Mouse (Mus musculus) embryonic fibroblast, embryonic 13.5 days (primary cell): ENCODE data around the gene Tmem108. TPM values are rescaled to one million over a fixed set of nuclear protein-coding genes. Genes with fewer than 3 reads are reported as not detected.

Experiments
- H3K27ac ChIP-seq: 2 replicates; pipeline ENCODE4 v1.5.1; 2012; ENCODE audit warnings: low read length, control low read depth, inconsistent platforms; ENCODE audit not compliant: insufficient read depth
- H3K4me1 ChIP-seq: 2 replicates; pipeline ENCODE4 v1.6.1; 2011; ENCODE audit warnings: low read length; ENCODE audit not compliant: control insufficient read depth, insufficient read depth
- H3K4me3 ChIP-seq: 2 replicates; pipeline ENCODE4 v1.5.1; 2011; ENCODE audit warnings: mild to moderate bottlenecking, control low read depth, low read length; ENCODE audit not compliant: insufficient read depth
- CTCF ChIP-seq: IDR thresholded peaks from 2 replicates; pipeline ENCODE4 v1.5.1; 2011; ENCODE audit warnings: mild to moderate bottlenecking, control low read depth, low read length, moderate library complexity, borderline replicate concordance; ENCODE audit not compliant: insufficient read depth
- POLR2A ChIP-seq: IDR thresholded peaks from 2 replicates; pipeline ENCODE4 v1.6.1; 2011; ENCODE audit warnings: low read depth, mild to moderate bottlenecking, control low read depth, low read length, moderate library complexity
- polyA plus RNA-seq: library from polyadenylated mRNA; stranded (reverse); fragments of >200 nt; gene quantifications from 2 replicates; pipeline ENCODE4 v1.2.4, GENCODE M21; 2011; ENCODE audit warnings: low read depth; ENCODE audit not compliant: missing spikeins, insufficient read length

Tmem108 gene
- polyA plus RNA-seq, 1 experiment = 2.6 TPM

DNA sequence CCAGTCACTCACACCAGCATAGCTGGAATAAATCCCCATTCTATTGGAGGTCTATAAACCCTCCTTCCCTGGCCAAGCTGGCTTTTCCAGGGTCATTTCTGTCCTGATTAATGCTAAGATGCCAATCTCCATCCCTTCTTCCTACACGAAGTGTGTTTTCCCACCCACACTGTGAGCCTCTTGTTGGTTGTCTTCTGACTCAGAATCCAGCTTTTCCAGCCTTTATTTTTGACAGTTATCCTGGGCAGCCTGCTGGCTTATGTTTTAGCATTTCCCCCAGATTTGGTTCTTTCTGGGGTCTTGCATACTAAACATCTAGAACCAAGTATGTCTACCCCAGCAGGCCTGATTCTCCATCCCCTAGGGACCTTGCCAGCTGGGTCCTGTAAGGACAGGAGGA, 217.0 kb downstream of the Tmem108 start:
- Histone ChIP-seq H3K27ac (no peak overlapping the region), H3K4me1 (no peaks in the 10 kb centered on the region), H3K4me3 (no peak overlapping the region)
- no peak for TF ChIP-seq POLR2A
- TF ChIP-seq CTCF = no peak

DNA sequence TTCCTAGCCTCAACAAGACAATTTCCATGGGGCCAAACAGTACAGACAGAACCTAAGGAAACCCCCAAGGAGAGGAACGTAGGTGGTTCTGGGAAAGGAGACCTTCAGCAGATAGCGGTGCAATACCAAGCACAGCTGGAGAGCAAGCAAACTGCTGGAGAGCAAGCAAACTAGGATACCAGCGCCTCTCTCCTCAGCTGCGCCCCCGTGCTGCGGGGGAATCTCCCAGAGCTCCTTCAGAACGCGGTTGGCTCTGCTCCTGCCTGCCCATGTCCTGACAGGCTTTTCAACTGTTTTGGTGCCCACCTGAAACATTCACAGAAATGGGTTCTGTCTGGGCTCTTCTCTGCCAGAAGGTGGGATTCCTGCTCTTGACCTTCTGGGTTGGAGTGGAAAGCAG, 221.1 kb downstream of the Tmem108 start:
- Histone ChIP-seq H3K4me1 (no peaks in the 10 kb centered on the region), H3K27ac (no peak overlapping the region), H3K4me3 (no peak overlapping the region)
- TF ChIP-seq POLR2A (no peak), CTCF (no peak)

DNA sequence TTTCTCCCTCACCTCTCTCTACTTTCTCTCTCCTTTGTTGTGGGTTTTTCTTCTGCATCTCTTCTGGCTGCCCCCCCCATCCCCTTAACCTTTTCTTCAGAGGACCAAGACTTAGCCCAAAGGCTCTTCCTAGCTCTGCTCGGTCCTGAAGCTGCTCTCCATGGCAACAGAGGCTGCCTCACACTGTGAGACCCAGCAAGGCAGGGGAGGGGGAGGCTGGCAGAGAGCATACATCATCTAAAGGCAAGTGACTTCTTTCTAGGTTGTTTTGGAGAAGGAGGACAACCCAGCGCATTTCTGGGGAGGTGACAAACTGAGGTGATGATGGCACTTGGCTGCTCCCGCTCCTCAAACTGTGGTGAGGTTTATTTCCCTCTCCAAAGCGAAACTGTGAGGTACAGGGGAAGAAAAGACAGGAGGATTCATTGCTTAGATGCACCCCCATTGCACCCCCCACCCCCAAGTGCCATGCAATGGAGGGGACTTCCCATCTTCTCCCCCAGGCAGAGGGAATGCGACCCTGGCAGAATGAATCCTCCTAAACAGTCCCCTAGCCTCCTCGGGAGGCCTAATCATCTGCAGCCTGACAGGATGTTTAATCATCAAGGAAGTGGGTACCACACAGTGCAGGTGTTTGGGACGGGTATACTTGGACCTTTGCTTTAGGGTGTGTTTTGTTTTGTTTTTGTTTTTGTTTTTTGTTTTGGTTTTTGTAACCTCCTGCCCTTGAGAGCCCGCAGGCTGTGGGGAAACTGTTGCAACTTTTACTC, 223.4 kb downstream of the Tmem108 start:
- no peak overlapping the region for H3K27ac ChIP-seq
- H3K4me3 ChIP-seq = no peak overlapping the region
- TF ChIP-seq CTCF = no peak
- TF ChIP-seq POLR2A = no peak
- no peaks in the 10 kb centered on the region for H3K4me1 ChIP-seq

DNA sequence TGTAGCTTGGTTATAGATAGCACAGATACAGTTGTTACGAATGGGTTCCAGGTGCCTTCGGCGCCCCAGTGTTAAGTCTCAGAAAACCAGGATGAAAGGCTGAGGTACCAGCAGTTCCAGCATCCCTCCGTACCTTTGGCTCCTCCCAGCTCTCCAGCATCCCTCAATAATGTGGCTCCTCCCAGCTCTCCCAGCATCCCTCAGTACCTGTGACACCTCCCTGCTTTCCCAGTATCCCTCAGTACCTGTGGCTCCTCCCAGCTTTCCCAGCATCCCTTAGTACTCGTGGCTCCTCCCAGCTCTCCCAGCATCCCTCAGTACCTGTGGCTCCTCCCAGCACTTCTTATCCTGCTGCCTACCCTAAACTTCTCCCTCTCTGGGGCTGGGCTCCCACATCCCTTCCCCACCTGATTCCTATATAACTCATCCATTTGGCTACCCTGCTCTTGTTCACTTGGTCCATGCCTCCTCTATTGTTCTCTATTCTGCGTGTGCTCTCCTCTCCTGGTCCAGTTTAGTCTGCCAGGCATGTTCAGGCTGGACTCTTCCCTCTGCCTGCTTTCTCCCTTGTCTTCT, 225.5 kb downstream of the Tmem108 start:
- Histone ChIP-seq H3K4me3 (no peak overlapping the region), H3K4me1 (no peaks in the 10 kb centered on the region), H3K27ac (no peak overlapping the region)
- TF ChIP-seq CTCF (no peak), POLR2A (no peak)

DNA sequence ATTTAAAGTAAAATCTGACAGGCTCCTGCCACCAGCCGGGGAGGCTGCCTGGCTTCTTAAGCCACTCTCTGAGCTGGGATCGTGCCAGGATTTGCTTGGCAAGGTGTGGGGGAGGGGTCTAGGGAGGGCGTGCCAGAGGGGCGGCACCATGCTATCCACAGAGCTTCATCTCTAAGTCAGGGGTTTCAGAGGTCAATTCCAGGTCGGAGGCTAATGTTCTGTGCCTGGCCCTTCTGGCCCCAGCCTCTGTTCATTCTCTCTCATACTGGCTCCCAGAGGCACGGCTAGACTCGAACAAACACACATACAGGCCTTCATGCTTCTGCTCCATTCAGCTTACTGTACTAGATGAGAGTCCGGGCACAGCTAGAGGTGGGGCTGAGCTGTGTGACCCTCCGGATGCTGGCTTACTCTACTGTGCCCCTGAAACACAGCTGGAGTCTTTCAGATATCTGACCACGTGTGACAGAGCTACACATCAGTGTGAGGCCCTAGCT, 236.5 kb downstream of the Tmem108 start:
- Histone ChIP-seq H3K4me1 (no peaks in the 10 kb centered on the region), H3K4me3 (no peak overlapping the region), H3K27ac (no peak overlapping the region)
- TF ChIP-seq POLR2A (no peak), CTCF (no peak)

DNA sequence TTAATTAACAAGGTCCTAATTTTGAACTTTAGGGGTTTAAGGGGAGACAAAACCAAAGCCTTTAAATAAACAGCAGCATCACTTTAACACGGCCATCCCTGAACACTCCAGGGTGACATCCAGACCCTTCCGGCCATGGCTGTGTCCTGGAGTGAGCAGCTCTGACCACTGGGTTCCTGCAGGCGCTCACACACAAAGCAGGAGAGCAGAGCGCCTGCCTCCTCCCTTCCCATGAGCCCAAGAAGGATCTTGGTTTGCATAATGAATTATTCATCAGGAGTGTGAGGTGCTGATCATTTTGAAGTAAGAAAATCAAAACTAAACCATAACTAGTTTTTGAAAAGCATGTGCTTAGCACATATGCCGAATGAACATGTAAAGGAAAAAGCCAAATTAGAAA, 237.0 kb downstream of the Tmem108 start:
- H3K4me1 ChIP-seq = no peaks in the 10 kb centered on the region
- H3K4me3 ChIP-seq = no peak overlapping the region
- TF ChIP-seq CTCF (no peak), POLR2A (no peak)
- no peak overlapping the region for H3K27ac ChIP-seq

DNA sequence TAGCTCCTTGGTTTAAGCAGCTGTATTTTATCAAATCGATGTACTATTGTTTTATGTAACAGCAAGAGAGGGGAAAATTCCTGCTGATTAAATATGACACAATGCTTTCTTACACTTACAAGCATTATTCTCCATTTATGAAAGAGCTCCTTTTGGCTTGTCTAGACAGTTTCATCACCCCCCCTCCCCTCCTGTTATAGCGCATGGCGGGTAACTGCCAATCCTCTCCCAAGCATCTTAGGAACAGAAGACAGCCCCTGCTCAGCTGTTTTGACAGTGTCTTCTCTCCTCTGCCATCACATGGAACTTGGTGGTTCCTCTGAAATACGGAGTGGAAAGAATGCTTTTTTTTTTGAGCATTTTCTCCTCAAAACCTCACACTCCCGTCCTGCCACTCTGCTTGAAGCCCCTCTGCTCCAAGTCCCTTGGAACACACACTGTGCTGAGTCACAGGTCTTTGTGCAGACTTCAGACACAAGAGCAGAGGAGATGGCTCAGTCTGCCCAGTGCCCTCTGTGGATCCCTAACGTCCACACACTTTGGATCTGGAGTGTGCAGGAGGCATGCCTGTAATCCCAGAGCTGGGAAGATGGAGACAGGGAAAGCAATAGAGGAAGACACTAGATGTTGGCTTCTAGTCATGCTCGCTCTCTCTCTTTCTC, 237.8 kb downstream of the Tmem108 start:
- H3K4me1 ChIP-seq = no peaks in the 10 kb centered on the region
- H3K27ac ChIP-seq = no peak overlapping the region
- TF ChIP-seq POLR2A = no peak
- no peak for TF ChIP-seq CTCF
- no peak overlapping the region for H3K4me3 ChIP-seq

DNA sequence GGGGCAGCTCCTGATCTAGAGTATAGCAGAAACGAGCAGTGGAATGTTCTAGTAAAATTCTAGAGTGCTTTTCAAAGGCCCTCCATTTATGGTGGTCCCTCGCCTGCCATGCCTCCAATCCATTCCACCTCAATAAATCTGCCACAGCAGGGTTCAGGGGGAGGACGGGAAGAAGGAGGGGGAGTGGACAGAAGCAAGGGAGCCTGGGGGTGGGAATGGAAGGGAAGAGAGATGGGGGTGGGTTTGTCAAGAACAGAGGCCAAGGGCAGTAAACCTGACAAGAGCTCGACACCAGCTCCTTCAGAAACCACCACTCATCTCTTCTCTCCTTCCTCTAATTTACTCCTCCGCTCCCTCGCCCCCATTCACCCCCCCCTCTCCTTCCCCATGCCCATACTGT, 238.6 kb downstream of the Tmem108 start:
- Histone ChIP-seq H3K4me3 (no peak overlapping the region), H3K4me1 (no peaks in the 10 kb centered on the region), H3K27ac (no peak overlapping the region)
- no peak for TF ChIP-seq POLR2A
- TF ChIP-seq CTCF = no peak

DNA sequence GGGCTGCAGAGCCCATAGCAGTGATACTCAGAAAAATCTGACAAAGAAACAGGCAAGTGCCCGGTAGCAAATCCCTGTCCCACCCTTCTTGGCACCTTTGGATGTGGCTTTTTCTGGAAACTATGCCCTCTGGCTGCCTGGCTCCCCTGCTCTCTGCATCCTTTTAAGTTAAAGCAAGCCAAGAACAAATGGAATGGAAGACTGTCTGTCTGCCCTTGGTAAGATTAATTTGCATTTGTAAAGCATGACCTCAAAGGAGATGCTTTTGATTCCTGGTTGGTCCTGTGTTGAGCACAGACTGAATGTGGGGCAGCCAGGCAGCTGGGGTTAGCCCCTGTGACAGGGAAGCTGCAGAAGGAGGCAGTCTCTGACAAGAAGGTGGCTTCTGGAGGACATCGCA, 247.8 kb downstream of the Tmem108 start:
- H3K4me3 ChIP-seq = no peak overlapping the region
- no peaks in the 10 kb centered on the region for H3K4me1 ChIP-seq
- H3K27ac ChIP-seq = no peak overlapping the region
- TF ChIP-seq POLR2A = no peak
- TF ChIP-seq CTCF = no peak

DNA sequence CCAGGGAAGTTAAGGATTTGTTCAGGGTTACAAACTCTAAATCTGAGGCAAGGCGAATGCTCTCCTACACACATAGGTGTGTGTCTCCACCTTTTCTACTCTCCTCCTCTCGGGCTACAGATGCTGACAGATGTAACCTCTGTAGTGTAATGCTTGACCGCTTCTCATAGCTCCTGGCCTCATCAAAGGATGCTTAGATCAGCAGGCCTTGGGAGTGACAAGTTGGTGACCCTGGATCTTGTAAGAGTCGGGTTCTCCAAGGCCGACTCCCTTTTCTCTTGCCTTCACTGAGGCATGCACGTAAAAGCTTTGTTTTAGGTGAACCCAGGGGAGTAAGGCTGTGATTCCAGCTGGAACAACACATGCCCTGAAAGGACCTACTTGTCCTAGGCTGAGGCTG, 249.4 kb downstream of the Tmem108 start:
- TF ChIP-seq POLR2A (no peak), CTCF (no peak)
- Histone ChIP-seq H3K27ac (no peak overlapping the region), H3K4me1 (no peaks in the 10 kb centered on the region), H3K4me3 (no peak overlapping the region)
